Mouse (Mus musculus) forebrain, embryonic 15.5 days (tissue): Measurements from ENCODE around the gene B230217C12Rik. TPM values are rescaled to one million over a fixed set of nuclear protein-coding genes. Genes with fewer than 3 reads are reported as not detected.
"Not testable (repeated sequence)": the region's sequence is repeated elsewhere in the genome, so short reads cannot be mapped to it uniquely, and the experiment has no call there.

Experiments used
- ATAC-seq: fragments of 200-750 bp; cut with Nextera tagmentation; replicated peaks from 2 replicates; pipeline ENCODE4 v1.8.0; 2017; ENCODE audit warnings: mild to moderate bottlenecking, moderate TSS enrichment, moderate library complexity
- H3K27ac ChIP-seq: fragments of 300-500 bp; sonication (generic); replicated peaks from 2 replicates; pipeline ENCODE4 v1.5.1; 2015; ENCODE audit warnings: mild to moderate bottlenecking, inconsistent platforms
- H3K27me3 ChIP-seq: fragments of 300-500 bp; sonication (generic); 2 replicates; pipeline ENCODE4 v1.6.1; 2015; ENCODE audit warnings: inconsistent platforms
- H3K36me3 ChIP-seq: fragments of 300-500 bp; sonication (generic); 2 replicates; pipeline ENCODE4 v1.6.1; 2015; ENCODE audit warnings: mild to moderate bottlenecking, inconsistent platforms
- H3K4me1 ChIP-seq: fragments of 300-500 bp; sonication (generic); 2 replicates; pipeline ENCODE4 v1.6.1; 2015; ENCODE audit warnings: inconsistent platforms
- H3K4me2 ChIP-seq: fragments of 300-500 bp; sonication (generic); replicated peaks from 2 replicates; pipeline ENCODE4 v1.6.1; 2015; ENCODE audit warnings: mild to moderate bottlenecking, inconsistent platforms
- H3K4me3 ChIP-seq: fragments of 300-500 bp; sonication (generic); 2 replicates; pipeline ENCODE4 v1.5.1; 2015; ENCODE audit warnings: mild to moderate bottlenecking, inconsistent platforms
- H3K9ac ChIP-seq: fragments of 300-500 bp; sonication (generic); replicated peaks from 2 replicates; pipeline ENCODE4 v1.6.1; 2015; ENCODE audit warnings: mild to moderate bottlenecking, inconsistent platforms
- H3K9me3 ChIP-seq: fragments of 300-500 bp; sonication (generic); 2 replicates; pipeline ENCODE4 v1.6.1; 2016; ENCODE audit warnings: inconsistent platforms
- WGBS: fragments of 180-500 bp; shearing (Covaris S2); methylation state at CpG from one replicate; pipeline ENCODE4 v1.1.7; 2015; ENCODE audit warnings: mixed read lengths; 5-methylcytosine and 5-hydroxymethylcytosine counted together
- polyA plus RNA-seq: library from polyadenylated mRNA; unstranded; fragments of >200 nt; fragmentation: Nextera tagmentation; extraction: Ambion mirVana; gene quantifications from 2 replicates; pipeline ENCODE4 v1.2.1, GENCODE M21; 2015

Gene B230217C12Rik
- polyA plus RNA-seq, 1 experiment from 2014 or later = 21.0 TPM

- ATAC-seq = no peak
- no peak overlapping the region for H3K4me3 ChIP-seq
- no peak overlapping the region for H3K27ac ChIP-seq
- no peaks in the 10 kb centered on the region for H3K27me3 ChIP-seq
- no peak overlapping the region for H3K9ac ChIP-seq
- no peaks in the 10 kb centered on the region for H3K36me3 ChIP-seq
- H3K9me3 ChIP-seq = no peaks in the 10 kb centered on the region
- no peak overlapping the region for H3K4me2 ChIP-seq
- WGBS = 95% methylated on average over 2 of the region's 2 CpGs
- no peaks in the 10 kb centered on the region for H3K4me1 ChIP-seq
These were observed 14.9 kb downstream of the B230217C12Rik start for GRCm38 (mm10) chr11:97855473-97855872.

DNA sequence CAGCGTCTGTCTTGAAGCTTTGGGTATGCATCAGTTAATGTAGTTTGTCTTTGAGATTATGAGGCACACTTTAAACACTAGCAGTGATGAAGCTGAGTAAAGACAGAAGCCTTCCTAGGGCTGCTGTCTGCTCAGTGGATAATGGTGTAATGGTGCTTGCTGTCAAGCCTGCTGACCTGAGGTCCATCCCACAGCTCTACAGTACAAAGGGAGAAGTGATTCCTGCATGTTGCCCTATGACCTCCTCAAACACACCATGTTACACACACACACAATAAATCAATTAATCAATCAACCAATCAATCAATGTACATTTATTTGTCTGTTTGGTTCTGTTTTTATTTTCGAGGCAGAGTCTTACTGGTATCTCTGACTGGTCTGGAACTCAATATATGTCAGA, 21.6 kb downstream of the B230217C12Rik start:
- Histone ChIP-seq H3K4me3 (no peak overlapping the region), H3K4me2 (no peak overlapping the region), H3K4me1 (no peaks in the 10 kb centered on the region), H3K27me3 (no peaks in the 10 kb centered on the region), H3K9ac (no peak overlapping the region), H3K36me3 (no peaks in the 10 kb centered on the region), H3K9me3 (no peaks in the 10 kb centered on the region), H3K27ac (no peak overlapping the region)
- WGBS = 87% methylated on average over 2 of the region's 2 CpGs
- no peak for ATAC-seq

DNA sequence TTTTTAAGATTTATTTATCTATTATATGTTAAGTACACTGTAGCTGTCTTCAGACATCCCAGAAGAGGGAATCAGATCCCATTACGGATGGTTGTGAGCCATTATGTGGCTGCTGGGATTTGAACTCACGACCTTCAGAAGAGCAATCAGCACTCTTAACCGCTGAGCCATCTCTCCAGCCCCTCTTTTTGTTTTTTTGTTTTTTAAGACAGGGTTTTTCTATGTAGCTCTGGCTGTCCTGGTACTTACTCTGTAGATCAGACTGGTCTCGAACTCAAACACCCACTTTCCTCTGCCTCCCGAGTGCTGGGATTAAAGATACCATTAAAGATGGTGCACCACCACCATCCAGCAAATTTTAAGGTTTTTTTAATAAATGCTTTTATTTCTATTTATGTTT, 24.8 kb downstream of the B230217C12Rik start:
- no peak for ATAC-seq
- H3K4me1 ChIP-seq = no peaks in the 10 kb centered on the region
- no peak overlapping the region for H3K4me3 ChIP-seq
- WGBS = 91% methylated on average over 5 of the region's 5 CpGs
- H3K9me3 ChIP-seq = no peaks in the 10 kb centered on the region
- H3K36me3 ChIP-seq = no peaks in the 10 kb centered on the region
- H3K9ac ChIP-seq = no peak overlapping the region
- H3K27ac ChIP-seq = no peak overlapping the region
- no peak overlapping the region for H3K4me2 ChIP-seq
- no peaks in the 10 kb centered on the region for H3K27me3 ChIP-seq

DNA sequence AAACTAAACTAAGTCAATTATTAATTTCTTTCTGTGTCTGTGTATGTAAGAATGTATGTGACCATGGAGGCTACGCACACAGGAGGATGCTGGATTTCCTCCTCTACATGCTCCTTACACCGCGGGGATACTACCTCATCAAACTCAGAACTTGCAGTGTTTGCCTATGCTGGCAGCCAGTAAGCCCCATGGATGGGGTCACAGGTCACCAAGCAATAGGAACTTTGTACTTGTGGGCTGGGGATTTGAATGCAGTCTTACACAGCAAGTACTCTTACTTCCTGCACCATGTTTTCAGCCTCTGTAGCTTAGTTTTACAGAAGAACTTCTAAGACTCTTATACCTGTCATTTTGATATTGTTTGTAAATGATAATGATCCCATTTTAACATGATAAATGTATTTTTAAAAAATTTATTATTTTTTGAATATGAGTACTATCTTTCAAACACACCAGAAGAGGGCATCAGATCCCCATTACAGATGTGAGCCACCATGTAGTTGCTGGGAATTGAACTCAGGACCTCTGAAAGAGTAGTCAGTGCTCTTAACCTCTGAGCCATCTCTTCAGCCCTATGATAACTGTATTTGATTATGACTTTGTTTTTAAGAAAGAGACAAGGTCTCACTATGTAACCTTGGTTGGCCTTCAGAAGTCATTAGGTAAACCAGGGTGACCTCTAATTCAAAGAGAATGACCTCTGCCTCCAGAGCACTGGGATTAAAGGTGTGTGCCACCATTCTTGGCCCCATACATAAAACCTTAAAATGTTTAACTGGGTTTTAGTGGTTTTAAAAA, 25.7 kb downstream of the B230217C12Rik start:
- H3K4me1 ChIP-seq = no peaks in the 10 kb centered on the region
- WGBS = 93% methylated on average over 3 of the region's 3 CpGs
- no peaks in the 10 kb centered on the region for H3K27me3 ChIP-seq
- H3K27ac ChIP-seq = no peak overlapping the region
- H3K4me2 ChIP-seq = no peak overlapping the region
- H3K9ac ChIP-seq = no peak overlapping the region
- H3K36me3 ChIP-seq = no peaks in the 10 kb centered on the region
- ATAC-seq = no peak
- H3K9me3 ChIP-seq = no peaks in the 10 kb centered on the region
- no peak overlapping the region for H3K4me3 ChIP-seq

GRCm38 (mm10) chr11:97867591-97867990, 27.0 kb downstream of the B230217C12Rik start:
- Histone ChIP-seq H3K4me2 (no peak overlapping the region), H3K36me3 (no peaks in the 10 kb centered on the region), H3K4me1 (no peaks in the 10 kb centered on the region), H3K4me3 (no peak overlapping the region), H3K27me3 (no peaks in the 10 kb centered on the region), H3K9ac (no peak overlapping the region), H3K27ac (no peak overlapping the region), H3K9me3 (no peaks in the 10 kb centered on the region)
- WGBS = 91% methylated on average over 3 of the region's 3 CpGs
- no peak for ATAC-seq

GRCm38 (mm10) chr11:97872378-97872777, 31.8 kb downstream of the B230217C12Rik start:
- H3K4me1 ChIP-seq, ATAC-seq, H3K27me3 ChIP-seq, H3K27ac ChIP-seq, H3K9ac ChIP-seq, H3K9me3 ChIP-seq, H3K4me3 ChIP-seq, H3K36me3 ChIP-seq, H3K4me2 ChIP-seq: not testable (repeated sequence)
- 91% methylated on average over 5 of the region's 5 CpGs for WGBS

DNA sequence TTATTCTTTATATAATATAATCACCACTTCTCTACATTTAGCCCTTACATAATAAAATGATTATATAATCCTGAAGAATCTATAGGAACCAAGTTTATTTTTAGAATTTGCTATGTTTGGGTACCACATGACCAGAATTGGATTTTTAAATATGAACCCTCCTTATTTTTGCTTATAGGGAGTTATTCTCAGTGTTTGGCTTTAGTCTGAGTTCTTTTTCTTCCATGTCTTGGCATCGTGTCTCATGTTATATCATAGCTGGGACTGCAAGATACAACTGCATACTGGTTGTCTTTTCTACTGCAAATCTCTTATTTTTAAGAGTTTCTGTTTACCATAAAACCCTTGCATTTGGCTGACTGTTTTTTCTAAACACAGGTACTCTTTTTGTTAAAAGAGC, 33.8 kb downstream of the B230217C12Rik start:
- ATAC-seq = no peak
- Histone ChIP-seq H3K4me2 (no peak overlapping the region), H3K9me3 (no peaks in the 10 kb centered on the region), H3K4me3 (no peak overlapping the region), H3K9ac (no peak overlapping the region), H3K4me1 (no peaks in the 10 kb centered on the region), H3K27me3 (no peaks in the 10 kb centered on the region), H3K36me3 (no peaks in the 10 kb centered on the region), H3K27ac (no peak overlapping the region)
- WGBS = 89% methylated on average over 1 of the region's 1 CpGs

DNA sequence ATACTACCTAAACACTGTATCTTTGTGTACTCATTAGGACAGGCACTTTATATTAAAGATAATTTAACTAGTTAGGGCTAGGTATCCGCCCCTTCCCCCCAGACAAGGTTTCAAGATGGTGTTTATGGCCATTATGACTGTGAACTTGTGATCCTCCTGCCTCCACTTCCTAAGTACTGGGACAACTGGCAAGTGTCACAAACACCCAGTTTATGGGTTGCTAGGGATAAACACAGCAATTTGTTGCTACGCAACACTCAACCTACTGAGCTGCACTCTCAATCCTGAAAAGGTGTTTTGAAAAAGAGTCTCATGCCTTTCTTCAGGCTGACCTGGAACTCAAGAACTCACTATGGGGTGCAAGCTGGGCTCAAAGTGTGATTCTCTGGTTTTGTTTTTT, 36.8 kb downstream of the B230217C12Rik start:
- no peaks in the 10 kb centered on the region for H3K4me1 ChIP-seq
- H3K4me3 ChIP-seq = no peak overlapping the region
- no peaks in the 10 kb centered on the region for H3K27me3 ChIP-seq
- no peak overlapping the region for H3K27ac ChIP-seq
- ATAC-seq = no peak
- H3K9me3 ChIP-seq = no peaks in the 10 kb centered on the region
- WGBS = 88% methylated on average over 2 of the region's 2 CpGs
- H3K36me3 ChIP-seq = no peaks in the 10 kb centered on the region
- H3K9ac ChIP-seq = no peak overlapping the region
- H3K4me2 ChIP-seq = no peak overlapping the region

GRCm38 (mm10) chr11:97880362-97880761, 39.8 kb downstream of the B230217C12Rik start:
- no peaks in the 10 kb centered on the region for H3K9me3 ChIP-seq
- H3K27me3 ChIP-seq = no peaks in the 10 kb centered on the region
- H3K4me3 ChIP-seq = no peak overlapping the region
- no peak overlapping the region for H3K27ac ChIP-seq
- no peak overlapping the region for H3K4me2 ChIP-seq
- no peaks in the 10 kb centered on the region for H3K36me3 ChIP-seq
- WGBS = 94% methylated on average over 4 of the region's 4 CpGs
- no peaks in the 10 kb centered on the region for H3K4me1 ChIP-seq
- ATAC-seq = no peak
- H3K9ac ChIP-seq = no peak overlapping the region

GRCm38 (mm10) chr11:97883542-97883917, 43.0 kb downstream of the B230217C12Rik start:
- 2% methylated on average over 26 of the region's 26 CpGs for WGBS
- H3K4me1 ChIP-seq = no peaks in the 10 kb centered on the region
- 0 out of 2 replicates have a peak, but pooled peaks have one; percentile 39 for ATAC-seq

GRCm38 (mm10) chr11:97883918-97884600, 43.5 kb downstream of the B230217C12Rik start, which contains the start of gene Fbxo47:
Fbxo47 (minus strand) TSS chr11:97884154.
- Histone ChIP-seq H3K4me3 (peak within 1 kb of the TSS; percentile 53), H3K36me3 (no peaks in the 10 kb centered on the region), H3K27me3 (no peaks in the 10 kb centered on the region), H3K4me1 (no peaks in the 10 kb centered on the region), H3K4me2 (peak within 1 kb of the TSS; percentile 57), H3K9ac (peak within 1 kb of the TSS; percentile 44), H3K9me3 (no peaks in the 10 kb centered on the region), H3K27ac (peak within 1 kb of the TSS; percentile 94)
- ATAC-seq = peak; percentile 96
- under 1% methylated on average over 37 of the region's 37 CpGs for WGBS

More at GRCm38 (mm10) chr11:97883542-97883917, 43.0 kb downstream of the B230217C12Rik start:
- H3K9ac ChIP-seq = peak overlapping the region; percentile 44
- H3K27me3 ChIP-seq = no peaks in the 10 kb centered on the region
- H3K4me3 ChIP-seq = peak overlapping the region; percentile 53
- peak overlapping the region; percentile 94 for H3K27ac ChIP-seq
- H3K9me3 ChIP-seq = no peaks in the 10 kb centered on the region
- no peaks in the 10 kb centered on the region for H3K36me3 ChIP-seq
- peak overlapping the region; percentile 57 for H3K4me2 ChIP-seq

- Histone ChIP-seq H3K9me3 (no peaks in the 10 kb centered on the region), H3K4me3 (peak overlapping the region; percentile 53), H3K4me1 (no peaks in the 10 kb centered on the region), H3K27ac (peak overlapping the region; percentile 94), H3K4me2 (peak overlapping the region; percentile 57), H3K36me3 (no peaks in the 10 kb centered on the region), H3K9ac (peak overlapping the region; percentile 41), H3K27me3 (no peaks in the 10 kb centered on the region)
- peak; percentile 17; the same call in 1 of the 2 replicates for ATAC-seq
- 29% methylated on average over 7 of the region's 7 CpGs for WGBS
These were observed 44.1 kb downstream of the B230217C12Rik start for GRCm38 (mm10) chr11:97884601-97885185.
